Mouse (Mus musculus): ENCODE data around the gene Olfr325.

Olfr325 gene

DNA sequence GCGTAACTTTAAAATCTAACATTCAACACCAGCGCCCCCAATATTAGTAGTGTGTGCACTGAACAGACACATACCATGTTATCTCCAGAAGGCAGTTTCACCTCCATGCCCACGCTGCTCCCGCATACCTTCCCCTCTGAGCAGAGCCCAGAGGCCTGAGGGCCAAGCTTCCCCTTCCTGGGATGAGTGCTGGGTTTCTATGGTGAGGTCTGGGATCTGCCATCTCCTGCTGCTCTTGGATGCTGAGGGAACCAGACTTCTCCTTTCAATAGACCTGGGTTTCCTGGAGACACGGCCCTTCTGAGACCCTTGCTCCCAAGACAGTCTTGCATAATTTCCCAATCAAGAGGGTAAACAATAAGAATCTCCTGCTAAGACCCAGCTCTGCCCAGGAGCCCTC is 52.9 kb downstream of the Olfr325 start, which contains the start of gene Olfr323:
Gene Olfr323, minus strand, starts transcription at position 101 of the 400 bp plus-strand sequence.
- DNase-seq (ENCODE audit: low read depth, low spot score): no peak

Data from c-Kit-negative CD71-positive TER-119-positive erythroid progenitor cells, embryonic 14.5 days (primary cell).